Mouse (Mus musculus) thymus, postnatal 36 days (tissue): Measurements from ENCODE around the gene Gm12117.

Source experiments
- DNase-seq, 2 experiments: peaks; one replicate each; pipeline ENCODE4 v3.0.0; 2022; ENCODE audit warnings: mixed read lengths in 2 of 2

Gene Gm12117

GRCm38 (mm10) chr11:33276637-33277036 lies at the start of gene Gm12117:
Gene Gm12117, minus strand, starts transcription at chr11:33276737.
- no peak for DNase-seq

DNA sequence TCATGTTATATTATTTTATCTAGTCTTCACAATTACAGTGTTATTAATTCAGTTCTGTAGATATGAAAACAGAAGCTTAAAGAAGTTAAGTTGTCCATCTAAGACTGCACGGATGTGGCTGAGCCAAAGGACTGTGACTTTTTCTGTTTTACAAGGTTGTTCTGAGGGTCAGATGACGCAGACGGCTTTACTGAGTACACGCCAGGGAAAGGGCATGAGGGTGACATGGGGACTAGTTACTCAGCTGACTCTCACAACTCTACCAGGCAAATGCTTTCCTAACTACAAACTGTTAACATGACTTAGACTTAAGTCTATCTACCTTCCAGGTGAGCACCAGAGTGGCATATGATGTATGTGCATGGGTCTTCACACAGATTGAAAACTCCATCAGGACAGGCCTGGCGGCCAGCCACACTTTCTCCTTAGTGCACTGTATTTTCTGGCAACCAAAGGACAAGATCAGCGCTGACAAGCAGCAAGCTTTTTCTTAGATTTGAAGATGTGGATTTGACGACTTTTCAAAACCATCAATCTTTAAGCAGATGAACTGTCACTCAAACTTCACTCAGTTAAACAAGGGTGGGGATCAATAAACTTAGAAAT lies 42.6 kb upstream of the Gm12117 start:
- no peak for DNase-seq

GRCm38 (mm10) chr11:33309566-33309965 lies 33.0 kb upstream of the Gm12117 start:
- no peak for DNase-seq

DNA sequence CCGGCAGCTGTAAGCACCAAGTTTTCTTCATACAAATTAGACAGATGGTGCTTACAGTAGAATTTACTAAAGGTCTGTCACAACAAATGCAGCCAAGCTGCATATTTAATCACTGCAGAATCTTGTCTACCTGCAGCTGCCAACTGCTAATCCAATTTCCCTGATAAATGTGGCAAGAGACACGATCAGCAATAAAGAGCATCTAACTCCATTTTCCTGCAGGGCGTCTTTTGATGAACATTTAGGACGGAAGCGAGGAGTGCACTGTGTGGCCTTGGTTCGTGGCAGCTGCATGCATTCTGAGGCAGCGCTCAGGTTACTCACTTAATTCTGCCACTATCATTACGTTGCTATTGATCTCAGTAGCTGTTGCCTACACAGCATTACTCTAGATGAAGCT lies 24.3 kb upstream of the Gm12117 start:
- no peak for DNase-seq

DNA sequence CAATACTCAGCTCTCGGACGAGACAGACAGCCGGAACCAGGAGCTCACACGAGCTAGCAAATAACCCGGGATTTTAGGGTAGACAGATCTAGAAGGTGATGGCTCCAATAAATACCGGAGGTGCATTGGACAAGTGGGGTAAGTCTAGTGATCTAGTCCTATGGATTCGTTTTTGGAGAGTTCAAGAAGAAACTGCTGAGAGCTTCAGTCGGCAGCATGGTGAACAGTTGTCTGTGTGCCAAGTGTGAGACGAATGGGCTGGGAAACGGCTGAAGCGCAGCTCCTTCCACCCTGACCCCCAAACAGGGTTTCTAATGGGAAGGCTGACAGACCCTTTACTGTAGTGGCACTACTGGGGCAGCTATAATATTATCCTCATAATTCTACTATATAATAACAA lies 22.8 kb upstream of the Gm12117 start:
- DNase-seq: no peak

- DNase-seq: no peak
Observed at GRCm38 (mm10) chr11:33297121-33297520, 20.6 kb upstream of the Gm12117 start.

DNA sequence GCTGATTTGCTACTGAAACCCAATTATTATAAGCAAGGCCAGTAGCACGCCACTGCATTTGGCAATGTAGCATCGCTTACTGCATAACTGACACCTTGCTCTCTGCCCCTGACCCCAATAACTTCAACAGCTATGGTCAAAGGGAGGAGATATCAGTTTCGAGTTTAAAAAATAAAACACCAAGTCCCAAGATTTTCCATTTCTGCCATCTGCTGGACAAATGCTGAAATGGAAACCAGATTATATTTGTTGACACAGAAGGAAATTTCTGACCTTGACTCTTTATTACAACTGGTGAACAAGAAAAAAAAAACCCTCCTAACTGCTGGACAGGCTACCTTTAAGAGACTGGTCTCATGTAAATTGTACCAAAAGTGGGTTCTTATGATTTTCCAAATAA lies 18.9 kb upstream of the Gm12117 start:
- no peak for DNase-seq

DNA sequence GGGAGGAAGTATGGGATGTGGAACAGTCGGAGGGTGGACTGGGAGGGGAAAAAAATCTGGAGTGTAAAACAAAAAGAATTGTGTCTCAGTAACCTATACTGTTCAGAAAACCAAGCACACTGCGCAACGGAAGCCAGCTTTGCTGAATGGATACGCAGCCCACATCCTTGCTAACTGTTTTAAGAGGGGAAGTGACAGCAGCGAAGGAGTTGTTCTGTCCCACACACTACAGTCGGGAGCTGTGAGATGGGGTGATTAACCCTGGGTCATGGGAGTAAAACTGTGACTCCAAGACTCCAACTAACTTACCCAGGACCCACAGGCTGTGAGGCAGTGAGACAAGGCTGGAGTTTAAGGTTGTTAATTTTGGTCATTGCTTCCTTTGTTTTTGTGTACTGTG lies 17.5 kb upstream of the Gm12117 start:
- no peak for DNase-seq

DNA sequence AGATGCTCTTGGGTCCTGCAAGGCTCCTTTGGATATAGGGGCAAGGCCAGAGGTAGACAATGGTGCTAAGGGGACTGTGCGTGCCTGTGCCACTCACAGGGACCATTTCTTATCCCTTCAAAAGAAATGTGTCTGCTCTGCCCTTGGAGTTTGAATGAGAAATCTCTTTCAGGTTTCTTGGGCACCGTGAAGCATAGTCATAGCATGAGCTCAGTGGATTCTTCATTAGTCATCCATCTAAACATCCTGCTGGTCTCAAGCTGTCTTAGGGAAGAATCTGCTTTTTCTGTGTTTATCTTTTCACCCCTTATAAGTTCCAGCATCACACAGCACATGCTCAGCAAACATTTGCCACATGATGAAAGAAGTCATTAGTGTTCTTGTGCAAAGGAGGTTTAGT lies 2.0 kb upstream of the Gm12117 start:
- DNase-seq: no peak

GRCm38 (mm10) chr11:33274816-33275215 lies 1.7 kb downstream of the Gm12117 start:
- no peak for DNase-seq

DNA sequence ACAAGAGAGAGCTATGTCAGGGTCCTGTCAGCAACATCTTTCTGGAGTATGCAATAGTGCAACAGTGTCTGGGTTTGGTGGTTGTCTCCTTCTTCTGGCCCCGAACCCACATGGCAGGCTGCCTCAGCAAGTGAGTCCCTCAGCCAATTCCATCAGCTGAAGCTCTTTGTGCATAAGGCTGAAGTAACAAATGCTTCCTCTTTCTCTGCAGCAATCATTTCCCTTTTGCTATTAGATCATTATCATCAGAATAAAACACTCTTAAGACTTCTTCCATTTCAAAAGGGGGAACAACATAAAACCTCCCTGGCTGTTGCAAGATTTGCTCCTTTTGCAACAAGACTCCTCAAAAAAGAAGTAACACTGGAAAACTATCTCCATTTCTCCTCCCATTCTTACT lies 2.2 kb downstream of the Gm12117 start:
- no peak for DNase-seq

DNA sequence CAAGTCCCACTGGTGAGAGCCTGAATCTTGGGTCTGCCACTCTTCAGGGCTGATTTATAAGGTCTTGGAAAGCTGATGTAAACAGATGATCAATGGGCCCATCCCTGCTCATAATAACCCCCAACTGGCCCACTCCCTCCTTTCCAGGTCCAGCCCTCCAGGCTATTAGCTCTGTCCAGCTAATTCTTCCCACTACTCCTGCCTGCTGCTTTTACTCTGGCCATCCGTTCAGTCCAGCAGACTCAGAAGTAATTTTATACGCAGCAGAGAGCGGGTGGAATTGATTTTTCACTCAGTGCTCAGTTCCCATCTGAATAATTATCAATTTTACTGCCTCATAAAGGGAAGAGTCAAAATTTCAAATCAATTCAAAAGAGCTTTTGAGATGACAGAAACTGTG lies 36.2 kb downstream of the Gm12117 start:
- no peak for DNase-seq

DNA sequence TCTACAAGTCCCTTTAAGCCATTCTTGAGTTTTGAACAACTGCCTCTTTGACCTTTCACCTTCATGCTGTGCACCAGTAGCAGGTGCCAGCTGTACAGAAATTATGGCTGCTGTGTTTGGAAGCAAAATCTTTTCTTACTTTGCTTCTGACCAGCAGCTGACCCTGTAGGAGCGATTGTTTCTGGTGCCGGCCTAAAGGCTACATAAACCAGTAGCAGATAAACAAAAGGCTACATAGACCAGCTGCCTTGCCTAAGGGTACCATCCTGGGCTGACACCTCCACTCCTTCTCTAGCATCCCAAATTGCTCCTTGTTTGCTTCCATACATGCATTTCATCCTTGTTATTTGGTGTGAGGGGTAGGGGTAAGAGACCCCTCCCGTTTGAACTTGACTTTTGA lies 42.4 kb downstream of the Gm12117 start:
- no peak for DNase-seq

GRCm38 (mm10) chr11:33232056-33232455 lies 44.5 kb downstream of the Gm12117 start:
- DNase-seq: no peak

DNA sequence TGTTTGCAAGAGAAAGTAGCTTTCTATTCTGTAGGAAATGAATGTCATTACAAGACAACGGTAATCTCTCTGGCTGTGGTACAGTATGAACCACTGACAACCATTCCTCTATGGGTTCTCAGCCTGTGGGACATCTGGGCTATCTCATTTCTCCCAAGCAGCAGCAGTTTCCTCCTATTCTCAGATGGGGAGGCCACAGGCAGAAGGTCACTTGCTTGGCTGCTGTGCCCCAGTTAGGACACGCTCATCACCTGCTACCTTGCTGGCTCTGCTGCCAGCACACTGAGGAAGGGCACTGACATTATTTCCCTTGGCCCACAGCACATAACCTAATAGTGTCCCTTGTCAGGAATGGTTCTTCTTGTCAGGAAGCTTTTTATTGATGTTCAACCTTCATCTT lies 48.4 kb downstream of the Gm12117 start:
- DNase-seq: no peak

DNA sequence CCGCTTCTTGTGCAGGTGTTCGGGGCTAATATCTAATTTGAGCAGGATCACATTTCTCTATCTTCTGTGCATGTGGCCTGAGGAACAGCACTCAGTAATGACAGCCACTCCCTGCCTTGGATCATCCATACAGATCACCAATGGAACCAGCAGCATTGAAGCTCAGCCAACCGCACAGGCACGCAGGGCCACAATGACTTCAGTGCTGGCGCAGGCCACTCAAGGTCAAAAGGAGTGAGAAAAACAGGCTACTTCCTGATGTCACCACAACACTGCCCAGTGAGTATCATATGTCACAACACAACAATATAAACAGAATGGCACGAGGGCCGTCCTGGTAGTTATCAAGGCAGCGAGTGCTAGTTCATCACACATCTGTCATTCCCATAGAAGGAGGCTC lies 50.0 kb downstream of the Gm12117 start:
- no peak for DNase-seq
